Mouse (Mus musculus) bone marrow macrophage, adult 2 months (primary cell): ENCODE measurements at regions not wholly inside any gene's neighbourhood (a gene's known extent, or its start where the extent isn't known, plus 50 kb on each side); places are given as distances from the start of the nearest gene placed in this dataset.

Source experiments
- CTCF ChIP-seq: IDR thresholded peaks from 2 replicates; pipeline ENCODE4 v1.5.1; 2012; ENCODE audit warnings: low read depth, mild to moderate bottlenecking, low read length, moderate library complexity
- POLR2A ChIP-seq: IDR thresholded peaks from 2 replicates; pipeline ENCODE4 v1.6.1; 2012; ENCODE audit warnings: mild to moderate bottlenecking, low read depth, low read length, borderline replicate concordance

- TF ChIP-seq CTCF (no peak), POLR2A (no peak)
These were observed 329.8 kb upstream of the Zfp507 start for GRCm38 (mm10) chr7:36132569-36132968.
